Mouse (Mus musculus) erythroblast, adult 5-6 weeks (primary cell): ENCODE results near the gene Qrich2. TPM values are rescaled to one million over a fixed set of nuclear protein-coding genes. Genes with fewer than 3 reads are reported as not detected.
"Not testable (repeated sequence)": the region's sequence is repeated elsewhere in the genome, so short reads cannot be mapped to it uniquely, and the experiment has no call there.

ENCODE experiments used
- ATAC-seq: replicated peaks from 2 replicates; pipeline ENCODE4 v1.8.0; 2016; ENCODE audit warnings: moderate number of reproducible peaks, mild to moderate bottlenecking, moderate TSS enrichment, inconsistent platforms; ENCODE audit not compliant: poor library complexity, low FRiP score, severe bottlenecking
- total RNA-seq, 2 experiments: library from RNA; stranded (forward) in 1 of 2; stranded (reverse) in 1 of 2; fragments of 150-400 nt in 1 of 2; fragments of 200-764, 138-1000 nt in 1 of 2; gene quantifications; 2 replicates each; pipeline versions ENCODE4 v1.2.3 to v1.2.4; 2015 to 2017; ENCODE audit warnings: low replicate concordance in 2 of 2

Qrich2 gene
- total RNA-seq, 2 experiments from 2014 or later, result 0.17 TPM; not detected in 1

DNA sequence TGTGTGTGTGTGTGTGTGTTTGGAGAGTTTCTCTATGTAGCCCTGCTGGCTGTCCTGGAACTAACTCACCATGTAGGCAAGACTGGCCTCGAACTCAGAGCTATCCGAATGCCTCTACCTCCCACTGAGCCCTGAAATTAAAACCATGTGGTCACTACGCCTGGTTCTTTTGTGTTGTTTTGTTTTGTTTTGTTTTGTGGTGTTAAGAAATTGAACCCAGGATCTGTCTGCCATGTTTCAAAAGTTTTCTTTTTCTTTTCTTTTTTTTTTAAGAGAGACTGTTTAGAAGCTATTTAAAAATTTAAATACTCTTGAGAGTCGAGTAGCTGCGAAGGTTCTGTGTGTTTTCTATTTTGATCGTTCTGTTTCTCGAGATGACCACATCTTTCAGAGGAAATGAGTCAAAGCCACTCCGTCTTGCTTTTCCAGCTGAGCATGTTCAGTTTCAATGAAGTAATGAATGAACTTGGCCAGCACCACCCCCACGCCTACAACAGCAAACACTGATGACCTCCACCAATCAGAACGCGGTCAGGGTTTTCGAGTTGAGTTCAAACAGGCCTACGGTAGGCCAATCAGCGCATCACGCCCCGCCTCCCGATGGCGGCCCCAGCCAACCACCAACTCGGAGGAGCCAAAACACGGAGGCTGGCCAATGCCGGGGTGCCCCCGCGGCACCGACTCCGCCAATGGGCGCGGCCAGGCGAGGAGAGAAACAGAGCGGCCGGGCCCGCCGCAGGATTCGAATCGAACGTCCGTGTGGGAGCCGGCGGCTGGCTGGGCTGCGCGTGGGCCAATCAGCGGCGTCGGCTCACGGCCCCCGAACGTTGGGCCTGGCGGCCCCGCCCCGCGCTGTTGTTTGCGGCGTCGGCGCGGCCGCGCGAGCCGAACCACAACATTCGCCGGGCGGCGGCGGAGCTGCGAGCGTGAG is 32.4 kb downstream of the Qrich2 start, which contains the start of gene Ubald2:
Gene Ubald2, plus strand, starts transcription at position 739 of the 931 bp plus-strand sequence.
- peak; percentile 92 for ATAC-seq

DNA sequence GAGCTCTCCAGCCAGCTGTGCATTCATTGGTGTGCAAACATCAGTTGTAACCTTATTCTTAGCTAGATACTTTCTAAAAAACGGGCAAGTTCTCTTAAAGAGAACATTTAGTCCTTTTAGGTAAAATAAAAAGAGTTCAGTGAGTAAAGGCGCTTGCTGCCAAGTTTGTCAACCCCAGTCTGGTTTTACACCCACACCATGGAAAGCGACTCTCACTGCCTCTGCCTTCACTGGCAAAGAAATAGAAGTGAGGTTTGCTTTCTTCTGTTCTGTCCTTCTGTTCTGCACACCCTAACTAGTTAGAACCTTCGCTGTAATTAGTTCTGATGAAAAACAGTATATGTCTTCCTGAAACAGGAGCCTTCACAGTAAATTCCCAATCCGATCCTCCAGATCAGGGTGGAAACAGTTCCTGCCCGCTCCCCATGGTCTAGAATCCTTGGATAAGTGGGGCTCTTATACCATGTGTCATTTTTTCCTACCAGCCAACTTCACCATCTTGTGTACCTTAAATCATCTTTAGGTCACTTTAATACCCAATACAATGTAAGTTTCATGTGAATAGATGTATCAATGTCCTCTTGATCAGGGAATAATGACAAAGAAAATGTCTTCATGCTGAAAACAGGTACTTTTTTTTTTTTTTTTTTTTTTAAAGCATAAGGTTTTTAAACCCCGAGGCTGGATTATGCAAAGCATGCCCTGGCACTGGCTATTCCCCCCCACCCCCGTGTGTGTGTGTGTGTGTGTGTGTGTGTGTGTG is 33.3 kb downstream of the Qrich2 start:
- no peak for ATAC-seq

DNA sequence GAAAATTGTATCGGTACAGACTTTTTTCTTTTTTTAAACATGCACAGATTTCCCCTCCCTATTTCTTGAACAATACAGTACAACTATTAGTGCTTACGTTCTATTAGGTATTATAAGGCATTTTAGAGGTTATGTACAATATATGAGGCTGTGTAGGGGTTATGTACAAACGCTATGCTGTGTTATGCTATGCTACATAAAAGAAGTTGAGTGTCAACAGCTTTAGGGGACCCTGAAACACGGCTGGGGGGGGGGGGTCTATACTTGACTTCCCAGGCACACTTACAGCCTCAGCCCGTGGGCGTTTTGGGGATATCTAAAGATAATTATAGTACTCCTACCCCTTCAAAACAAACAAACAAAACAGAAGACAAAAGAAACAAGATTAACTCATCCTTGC is 33.9 kb downstream of the Qrich2 start:
- ATAC-seq, result no peak

DNA sequence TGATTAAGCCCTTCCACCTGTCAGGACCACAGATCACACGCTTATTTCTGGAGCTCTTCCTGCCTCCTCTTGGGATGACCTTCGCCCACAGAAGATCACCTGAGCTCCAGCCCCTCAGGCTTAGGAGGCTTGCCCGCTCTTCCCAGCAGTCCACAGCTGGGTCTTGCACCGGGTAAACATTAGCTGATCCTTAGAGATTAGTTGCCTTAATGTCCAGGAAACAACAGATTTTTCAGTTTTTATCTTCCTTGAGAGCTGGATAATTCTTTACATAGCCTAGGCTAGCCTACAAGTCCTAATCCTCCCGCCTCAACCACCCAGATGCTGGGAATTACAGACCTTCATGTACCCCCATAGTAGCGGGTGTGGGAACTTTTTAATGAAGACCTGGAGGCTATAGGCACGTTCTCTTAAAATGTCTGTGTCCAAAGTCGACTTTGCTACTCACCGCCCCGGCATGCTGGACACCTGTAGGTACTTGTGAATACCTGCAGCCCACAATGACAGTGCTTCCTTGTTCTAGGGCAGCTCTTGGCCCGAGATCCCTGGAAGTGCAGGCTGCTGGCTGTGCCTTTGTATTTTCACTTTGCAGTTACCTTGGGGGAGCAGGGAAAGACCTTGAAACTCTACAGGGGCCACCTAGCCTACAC is 34.5 kb downstream of the Qrich2 start:
- no peak for ATAC-seq

DNA sequence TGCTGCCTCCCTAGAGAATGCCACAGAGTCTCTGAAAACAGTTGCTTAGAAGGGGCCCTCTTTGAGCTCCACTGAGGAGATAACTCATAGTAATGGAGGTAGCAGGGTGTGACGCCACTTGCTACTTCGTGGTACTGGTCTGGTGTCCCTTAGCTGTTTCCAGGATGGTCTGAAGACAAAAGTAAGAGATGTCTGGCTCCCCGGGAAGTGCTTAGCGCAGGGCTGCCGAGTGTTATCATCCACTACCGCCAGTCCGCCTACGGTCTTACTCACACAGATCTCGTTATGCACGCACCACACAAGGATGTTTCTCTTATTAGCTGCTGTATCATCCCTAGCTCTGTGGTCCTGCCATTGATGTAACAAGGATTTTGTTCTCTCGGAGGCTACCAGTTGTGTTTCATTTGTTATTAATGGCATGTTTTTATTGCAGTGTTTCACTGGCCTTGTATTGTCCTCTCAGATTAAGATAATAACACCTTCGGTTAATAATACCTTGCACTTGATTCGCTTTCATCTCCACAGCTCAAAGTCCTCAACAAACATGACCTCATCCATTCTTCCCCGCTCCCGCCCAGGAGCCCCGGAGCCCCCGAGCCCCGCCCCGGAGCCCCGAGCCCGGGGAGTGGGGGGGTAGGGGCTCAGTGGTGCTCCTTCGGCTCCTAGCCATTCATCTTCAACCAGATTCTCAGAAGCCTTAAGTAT is 35.2 kb downstream of the Qrich2 start:
- no peak for ATAC-seq

DNA sequence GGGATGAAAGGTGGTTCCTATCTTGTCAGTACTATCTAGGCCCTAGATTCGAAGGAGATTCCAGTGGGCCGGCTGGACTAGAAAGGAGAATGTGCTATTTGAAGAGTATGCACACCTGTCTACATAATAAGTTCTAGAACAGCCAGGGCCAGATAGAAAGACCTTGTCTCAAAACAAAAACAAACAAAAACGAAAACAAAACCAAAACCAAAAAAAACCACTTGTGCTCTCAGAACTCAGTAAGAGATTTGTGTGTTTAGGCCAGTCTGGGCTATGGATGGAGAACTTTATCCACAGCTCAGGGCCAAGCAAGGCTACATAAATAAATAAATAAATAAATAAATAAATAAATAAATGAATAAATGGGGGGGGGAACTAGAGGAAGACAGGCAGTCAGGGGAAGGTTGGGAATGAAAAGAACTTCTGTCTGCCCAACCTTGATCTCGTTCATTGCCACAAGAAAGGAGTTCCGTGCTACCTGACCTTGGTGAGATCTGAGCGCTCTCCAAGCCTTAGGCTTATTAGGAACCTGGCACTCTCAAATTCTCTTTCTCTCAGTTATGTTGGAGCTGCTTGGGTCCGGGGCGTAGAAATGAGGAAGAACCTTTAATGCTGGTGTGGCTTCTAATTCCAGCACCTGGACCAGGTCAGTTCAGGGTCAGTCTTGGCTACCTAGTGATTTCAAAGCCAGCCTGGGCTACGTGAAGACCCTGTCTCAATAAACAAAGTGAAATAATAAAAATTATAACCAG is 36.0 kb downstream of the Qrich2 start:
- ATAC-seq, result no peak

DNA sequence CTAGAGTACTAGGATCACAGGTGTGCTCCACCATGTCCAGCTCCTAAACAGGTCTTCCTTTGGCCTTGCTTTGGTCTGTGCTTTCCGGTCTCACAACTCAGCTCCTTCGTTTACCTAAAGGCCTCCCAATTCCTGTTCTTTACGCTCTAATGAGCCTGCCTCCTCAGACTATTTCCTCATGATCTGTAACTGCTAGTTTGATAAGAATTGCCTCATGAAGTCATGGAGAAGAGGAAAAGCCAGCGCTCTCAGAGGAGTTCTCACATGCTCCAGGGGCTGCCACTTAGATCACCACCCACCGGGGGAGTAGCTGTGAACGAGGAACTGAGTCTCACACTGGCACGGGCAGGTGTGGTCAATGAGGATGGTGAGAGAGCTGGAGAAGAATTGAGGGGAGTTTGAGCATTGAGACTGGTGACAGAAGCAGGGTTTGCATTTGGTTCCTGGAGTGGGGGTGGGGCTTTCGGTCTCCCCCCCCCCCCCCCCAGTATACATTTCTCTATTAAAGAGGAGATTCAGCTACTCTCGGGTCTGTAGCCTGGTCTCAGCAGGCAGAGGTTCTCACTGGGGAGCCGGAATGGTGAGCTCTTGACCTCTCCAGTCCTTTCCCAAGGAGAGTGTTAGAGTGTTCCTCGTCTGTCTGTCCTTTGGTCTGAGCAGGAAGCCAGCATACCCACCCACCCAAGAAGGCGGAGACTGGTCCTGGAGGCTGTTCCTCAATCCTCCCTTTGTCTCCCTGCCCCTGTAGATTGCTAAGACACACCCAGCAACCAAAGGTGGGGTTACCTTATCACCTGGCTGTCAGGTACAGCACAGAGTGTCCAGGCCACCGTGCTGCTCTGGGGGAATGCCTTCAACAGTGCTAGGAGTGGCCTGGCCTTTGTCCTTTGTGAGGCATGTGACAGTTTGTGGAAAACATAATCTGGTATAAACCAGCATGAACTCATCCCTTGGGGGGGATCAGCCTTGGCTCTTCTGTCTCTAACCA is 36.9 kb downstream of the Qrich2 start:
- no peak for ATAC-seq

DNA sequence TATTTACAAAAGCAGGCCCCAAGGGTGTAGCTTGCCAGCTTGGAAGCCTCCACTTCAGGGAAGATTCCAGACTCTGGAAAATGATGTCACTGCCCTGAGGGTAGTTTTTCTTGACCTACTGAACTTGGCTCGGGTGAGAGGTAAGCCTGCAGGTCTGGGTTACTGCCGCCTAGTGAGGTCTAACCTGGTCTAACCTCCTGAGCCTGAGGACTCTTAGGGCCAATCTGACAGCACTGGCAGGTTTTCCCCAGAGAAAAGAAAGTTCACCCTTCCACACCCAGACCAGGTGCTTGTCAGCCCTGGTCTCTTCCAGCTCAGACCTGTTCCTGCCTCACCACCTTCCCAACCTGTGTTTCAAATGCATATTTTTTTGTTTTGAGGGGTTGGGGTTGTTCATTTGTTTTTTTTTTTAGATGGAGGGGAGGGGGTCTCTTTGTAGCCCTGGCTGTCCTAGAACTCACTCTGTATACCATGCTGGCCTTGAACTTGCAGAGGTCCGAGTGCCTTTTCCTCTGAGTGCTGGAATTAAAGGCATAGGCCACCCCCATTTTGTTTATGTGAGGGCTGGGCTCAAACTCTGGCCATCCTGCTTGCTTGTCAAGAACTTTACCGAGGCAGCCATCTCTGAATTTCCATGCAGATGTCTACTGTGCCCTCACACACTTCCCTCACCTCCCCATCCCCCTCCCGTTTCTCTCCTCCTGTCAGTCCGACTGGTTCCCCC is 39.0 kb downstream of the Qrich2 start:
- ATAC-seq, result no peak

DNA sequence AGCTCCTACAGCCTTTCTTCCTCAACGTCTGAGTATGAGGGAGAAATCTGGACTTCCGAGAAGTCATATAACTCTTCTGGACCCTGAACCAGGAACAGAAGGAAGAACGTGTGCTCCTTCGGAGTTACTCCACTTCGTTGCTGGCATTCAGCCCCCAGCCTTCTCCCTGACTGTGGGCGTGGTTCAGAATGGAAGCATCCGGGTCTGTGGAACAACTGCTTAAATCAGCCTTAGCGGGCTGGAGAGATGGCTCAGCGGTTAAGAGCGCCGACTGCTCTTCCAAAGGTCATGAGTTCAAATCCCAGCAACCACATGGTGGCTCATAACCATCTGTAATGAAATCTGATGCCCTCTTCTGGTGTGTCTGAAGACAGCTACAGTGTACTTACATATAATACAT is 39.7 kb downstream of the Qrich2 start:
- ATAC-seq, result not testable (repeated sequence)

DNA sequence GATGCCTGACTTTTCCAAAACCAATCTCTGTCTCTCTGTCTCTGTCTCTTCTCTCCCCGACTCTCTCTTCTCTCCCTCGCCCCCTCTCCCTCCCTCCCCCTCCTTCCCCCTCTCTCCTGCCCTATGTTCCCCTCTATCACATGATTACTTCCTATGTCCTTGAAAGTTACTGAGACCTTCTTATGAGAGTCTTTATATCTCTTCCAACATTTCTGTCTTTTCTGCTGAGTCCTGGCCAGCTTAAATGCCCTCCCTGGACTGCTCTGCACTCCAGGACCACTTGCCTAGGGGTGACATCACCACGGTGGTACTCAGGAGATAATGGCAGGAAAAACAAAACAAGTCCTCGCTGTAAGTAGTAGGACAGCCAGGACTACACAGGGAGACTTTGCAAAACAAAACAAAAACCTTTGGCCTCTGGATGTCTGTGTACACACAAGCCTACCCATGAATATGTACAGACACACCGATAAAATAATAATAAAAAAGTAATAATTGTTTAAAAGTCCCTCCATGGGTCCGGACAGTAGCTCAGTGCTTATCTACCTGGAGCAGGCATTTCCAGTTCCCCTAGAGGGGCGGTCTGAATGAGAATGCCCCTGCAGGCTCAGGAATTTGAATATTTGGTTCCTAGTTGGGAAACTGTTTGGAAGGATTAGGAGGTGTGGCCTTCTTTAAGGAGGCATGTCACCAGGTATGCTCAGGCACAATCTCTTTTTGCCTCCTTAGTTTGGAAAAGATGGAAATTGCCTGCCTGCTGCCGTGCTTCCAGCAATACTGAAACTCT is 41.2 kb downstream of the Qrich2 start:
- ATAC-seq, result no peak

DNA sequence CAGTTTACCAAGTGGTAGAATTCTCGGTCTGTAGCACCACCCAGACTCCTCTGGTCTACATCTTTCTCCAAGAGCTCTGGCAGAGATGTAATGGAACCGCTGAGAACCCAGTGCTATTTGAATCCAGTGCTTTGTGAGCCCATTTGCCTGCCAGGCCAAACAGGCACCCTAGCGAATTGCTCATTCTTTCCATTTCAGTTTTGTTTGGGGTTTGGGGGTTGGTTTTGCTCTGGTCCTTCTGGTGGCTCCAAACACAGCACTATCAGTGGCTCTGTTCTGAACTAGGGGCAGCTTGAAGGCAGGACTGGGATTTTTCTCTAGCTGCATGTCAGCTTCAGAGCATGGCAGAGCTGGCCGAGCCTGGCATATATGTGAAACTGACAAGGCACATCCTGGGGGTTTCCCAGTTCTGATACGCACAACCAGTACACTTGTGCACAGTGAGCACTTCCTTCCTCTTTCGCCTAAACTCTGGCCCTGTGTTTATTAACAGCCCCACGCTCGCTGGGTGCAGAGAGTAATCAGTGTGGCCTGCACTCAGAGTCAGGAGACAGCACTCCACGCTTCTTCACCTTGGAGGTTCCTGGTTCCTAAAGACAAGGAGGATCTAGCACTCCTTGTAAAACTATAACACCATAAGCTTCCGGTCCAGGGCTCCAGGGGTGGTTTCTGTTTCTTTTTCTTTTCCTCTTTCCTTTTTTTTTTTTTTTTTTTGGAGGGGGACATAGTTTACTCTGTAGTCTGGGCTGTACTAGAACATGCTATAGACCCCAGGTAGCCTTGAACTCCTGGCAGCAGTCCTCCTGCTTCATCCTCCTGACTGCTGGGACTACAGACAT is 42.0 kb downstream of the Qrich2 start:
- ATAC-seq, result no peak

DNA sequence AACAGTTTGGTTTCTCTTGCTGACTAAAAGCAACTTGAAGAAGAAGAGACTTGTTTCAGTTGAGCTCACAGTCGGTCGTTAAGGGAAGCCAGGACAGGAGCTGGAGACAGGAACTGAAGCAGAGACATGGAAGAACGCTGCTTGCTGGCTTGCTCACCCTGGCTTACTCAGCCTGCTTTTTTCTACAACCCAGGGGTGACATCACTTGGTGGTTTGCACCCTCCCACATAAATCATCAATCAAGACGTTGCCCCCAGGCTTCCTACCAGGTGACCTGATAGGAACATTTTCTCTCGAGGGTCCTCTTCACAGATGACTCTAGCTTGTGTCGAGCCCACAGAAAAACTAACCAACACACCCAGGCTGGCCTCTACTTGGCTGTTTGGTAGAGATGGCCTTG is 42.8 kb downstream of the Qrich2 start:
- ATAC-seq, result no peak

DNA sequence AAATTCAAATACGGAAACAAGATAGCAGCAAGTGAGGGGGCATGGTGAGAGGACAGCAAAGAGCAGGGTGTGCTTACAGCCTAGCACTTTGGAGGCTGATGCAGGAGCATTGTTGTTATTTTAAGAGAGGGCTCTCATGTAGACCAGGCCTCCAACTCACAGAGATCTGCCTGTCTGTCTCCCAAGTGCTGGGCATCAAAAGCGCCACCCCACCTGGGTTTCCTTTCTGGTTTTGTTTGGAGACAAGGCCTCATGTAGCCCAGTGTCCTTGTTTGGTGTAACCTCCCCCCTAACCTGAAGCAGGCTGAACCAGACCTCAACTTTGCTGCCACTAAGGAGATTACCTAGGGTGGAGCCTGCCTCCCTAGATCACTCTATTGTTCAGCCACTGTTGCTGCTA is 43.5 kb downstream of the Qrich2 start:
- no peak for ATAC-seq

DNA sequence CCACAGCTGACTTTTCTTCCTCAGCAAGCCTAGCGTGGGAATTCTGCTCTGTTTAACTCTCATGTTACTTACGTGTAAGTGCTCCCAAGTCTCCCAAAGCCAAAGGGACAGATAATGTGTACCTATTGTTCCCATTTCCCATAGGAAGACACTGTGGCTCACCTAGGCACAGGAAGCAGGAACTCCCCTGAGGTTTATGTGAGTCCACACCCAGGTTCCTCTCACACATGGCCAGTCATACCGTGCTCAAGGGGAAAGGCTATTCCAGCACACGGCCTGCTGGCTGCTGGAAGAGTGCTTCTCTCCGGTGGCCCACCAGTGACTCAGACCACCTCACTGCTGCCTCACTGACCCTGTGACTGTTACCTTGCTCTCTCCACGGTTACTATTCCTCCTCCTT is 44.9 kb downstream of the Qrich2 start:
- no peak for ATAC-seq

DNA sequence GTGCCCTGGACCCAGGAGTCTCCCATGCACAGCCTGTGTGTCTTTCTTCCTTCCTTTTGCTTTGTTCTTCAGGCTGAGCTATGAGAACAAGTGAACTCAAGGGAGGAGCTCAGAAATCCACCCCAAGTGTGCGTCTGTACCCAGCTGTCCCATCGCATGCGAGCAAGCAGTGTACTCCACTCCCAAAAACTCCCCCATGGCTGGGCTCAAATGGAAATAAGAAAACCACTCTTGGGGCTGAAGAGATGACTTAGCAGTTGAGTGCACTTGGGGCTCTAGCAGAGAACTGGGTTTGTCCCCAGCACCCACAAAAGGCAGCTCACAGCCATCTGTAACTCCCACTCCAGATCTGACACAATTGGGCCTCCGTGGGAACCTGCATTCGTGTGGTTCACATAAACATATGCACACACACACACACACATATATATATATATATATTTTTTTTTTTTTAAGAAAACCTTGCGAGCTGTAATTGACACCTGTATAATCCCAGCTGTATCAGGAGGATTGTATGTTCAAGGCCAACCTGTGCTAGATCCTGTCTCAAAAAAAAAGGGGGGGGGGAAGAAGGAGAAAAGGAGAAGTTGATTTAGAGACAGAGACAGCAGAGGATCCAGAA is 47.1 kb downstream of the Qrich2 start:
- ATAC-seq, result no peak
